Mouse (Mus musculus) forebrain, embryonic 15.5 days (tissue): ENCODE measurements around the gene Colq. TPM values are rescaled to one million over a fixed set of nuclear protein-coding genes. Genes with fewer than 3 reads are reported as not detected.

Experiments
- ATAC-seq: fragments of 200-750 bp; cut with Nextera tagmentation; replicated peaks from 2 replicates; pipeline ENCODE4 v1.8.0; 2017; ENCODE audit warnings: mild to moderate bottlenecking, moderate TSS enrichment, moderate library complexity
- H3K27ac ChIP-seq: fragments of 300-500 bp; sonication (generic); replicated peaks from 2 replicates; pipeline ENCODE4 v1.5.1; 2015; ENCODE audit warnings: mild to moderate bottlenecking, inconsistent platforms
- H3K27me3 ChIP-seq: fragments of 300-500 bp; sonication (generic); 2 replicates; pipeline ENCODE4 v1.6.1; 2015; ENCODE audit warnings: inconsistent platforms
- H3K36me3 ChIP-seq: fragments of 300-500 bp; sonication (generic); 2 replicates; pipeline ENCODE4 v1.6.1; 2015; ENCODE audit warnings: mild to moderate bottlenecking, inconsistent platforms
- H3K4me1 ChIP-seq: fragments of 300-500 bp; sonication (generic); 2 replicates; pipeline ENCODE4 v1.6.1; 2015; ENCODE audit warnings: inconsistent platforms
- H3K4me2 ChIP-seq: fragments of 300-500 bp; sonication (generic); replicated peaks from 2 replicates; pipeline ENCODE4 v1.6.1; 2015; ENCODE audit warnings: mild to moderate bottlenecking, inconsistent platforms
- H3K4me3 ChIP-seq: fragments of 300-500 bp; sonication (generic); 2 replicates; pipeline ENCODE4 v1.5.1; 2015; ENCODE audit warnings: mild to moderate bottlenecking, inconsistent platforms
- H3K9ac ChIP-seq: fragments of 300-500 bp; sonication (generic); replicated peaks from 2 replicates; pipeline ENCODE4 v1.6.1; 2015; ENCODE audit warnings: mild to moderate bottlenecking, inconsistent platforms
- H3K9me3 ChIP-seq: fragments of 300-500 bp; sonication (generic); 2 replicates; pipeline ENCODE4 v1.6.1; 2016; ENCODE audit warnings: inconsistent platforms
- WGBS: fragments of 180-500 bp; shearing (Covaris S2); methylation state at CpG from one replicate; pipeline ENCODE4 v1.1.7; 2015; ENCODE audit warnings: mixed read lengths; 5-methylcytosine and 5-hydroxymethylcytosine counted together
- polyA plus RNA-seq: library from polyadenylated mRNA; unstranded; fragments of >200 nt; fragmentation: Nextera tagmentation; extraction: Ambion mirVana; gene quantifications from 2 replicates; pipeline ENCODE4 v1.2.1, GENCODE M21; 2015

The Colq gene
- polyA plus RNA-seq, 1 experiment from 2014 or later = not detected

DNA sequence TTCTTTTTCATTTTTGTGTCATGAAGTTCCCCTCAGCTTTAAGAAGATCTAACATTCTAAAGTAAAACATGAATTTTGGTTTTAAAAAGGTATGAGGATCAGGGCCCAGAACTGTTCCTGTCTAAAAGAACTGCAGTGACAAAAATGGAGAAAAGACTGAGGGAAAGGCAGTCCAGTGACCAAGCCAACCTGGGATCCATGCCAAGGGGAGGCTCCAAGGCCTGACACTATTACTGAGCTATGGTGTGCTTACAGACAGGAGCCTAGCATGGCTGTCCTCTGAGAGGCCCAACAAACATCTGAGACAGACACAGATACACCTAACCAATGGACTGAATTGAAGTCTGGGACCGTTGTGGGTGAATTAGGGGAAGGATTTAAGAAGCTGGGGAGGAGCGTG, 81.2 kb downstream of the Colq start:
- H3K9me3 ChIP-seq = no peaks in the 10 kb centered on the region
- H3K9ac ChIP-seq = no peak overlapping the region
- H3K4me3 ChIP-seq = no peak overlapping the region
- H3K27ac ChIP-seq = no peak overlapping the region
- WGBS = 93% methylated on average over 2 of the region's 2 CpGs
- no peaks in the 10 kb centered on the region for H3K4me1 ChIP-seq
- no peak for ATAC-seq
- peaks cover 49% of the 10 kb centered on the region for H3K36me3 ChIP-seq
- no peaks in the 10 kb centered on the region for H3K27me3 ChIP-seq
- no peak overlapping the region for H3K4me2 ChIP-seq

DNA sequence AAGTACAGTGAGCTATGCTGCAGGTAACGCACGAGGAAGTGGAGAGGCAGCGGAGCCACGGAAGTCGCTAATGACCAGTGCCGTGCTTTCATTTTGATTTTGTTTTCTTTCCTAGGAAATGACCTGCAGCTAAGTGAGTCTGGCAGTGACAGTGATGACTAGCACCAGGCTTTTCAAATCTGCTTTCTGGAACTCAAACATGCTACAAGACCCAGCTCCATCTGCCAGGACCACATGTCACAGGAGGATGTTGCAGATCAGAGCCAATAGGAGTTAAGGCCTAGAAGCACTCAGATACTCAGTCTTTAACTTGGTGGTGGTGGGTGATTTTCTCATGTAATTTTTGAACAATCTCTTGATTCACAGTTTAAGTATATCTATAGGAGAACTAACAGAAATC, 84.7 kb downstream of the Colq start:
- Histone ChIP-seq H3K4me2 (no peak overlapping the region), H3K4me3 (no peak overlapping the region), H3K27ac (0 out of 2 replicates have a peak overlapping the region, but pooled peaks have one; percentile 12), H3K36me3 (peaks cover 82% of the 10 kb centered on the region), H3K27me3 (no peaks in the 10 kb centered on the region), H3K4me1 (no peaks in the 10 kb centered on the region), H3K9ac (no peak overlapping the region), H3K9me3 (no peaks in the 10 kb centered on the region)
- WGBS = 90% methylated on average over 6 of the region's 6 CpGs
- ATAC-seq = no peak

DNA sequence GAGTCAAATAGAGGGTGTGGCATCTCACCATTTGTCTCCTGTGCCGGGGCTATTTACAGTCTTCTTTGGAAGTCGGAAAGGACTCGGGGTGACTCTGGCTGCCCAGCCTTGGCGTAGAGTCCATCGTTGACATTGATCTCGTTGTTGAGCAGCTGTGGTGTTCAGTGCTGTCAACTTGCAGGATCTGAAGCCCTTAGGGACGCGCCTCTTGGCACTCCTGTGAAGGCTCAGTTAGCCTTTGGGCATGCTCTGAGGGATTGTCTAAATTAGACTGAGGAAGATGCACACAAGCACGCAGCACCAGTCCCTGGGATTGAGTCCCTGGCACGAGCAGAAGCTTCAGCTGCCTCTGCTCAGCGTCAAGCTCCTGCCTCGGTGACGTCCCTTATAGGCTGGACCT, 87.7 kb downstream of the Colq start:
- Histone ChIP-seq H3K4me3 (no peak overlapping the region), H3K4me2 (no peak overlapping the region), H3K9ac (no peak overlapping the region), H3K36me3 (peaks cover 86% of the 10 kb centered on the region), H3K27ac (no peak overlapping the region), H3K9me3 (no peaks in the 10 kb centered on the region), H3K27me3 (no peaks in the 10 kb centered on the region), H3K4me1 (no peaks in the 10 kb centered on the region)
- no peak for ATAC-seq
- WGBS = 94% methylated on average over 13 of the region's 13 CpGs

DNA sequence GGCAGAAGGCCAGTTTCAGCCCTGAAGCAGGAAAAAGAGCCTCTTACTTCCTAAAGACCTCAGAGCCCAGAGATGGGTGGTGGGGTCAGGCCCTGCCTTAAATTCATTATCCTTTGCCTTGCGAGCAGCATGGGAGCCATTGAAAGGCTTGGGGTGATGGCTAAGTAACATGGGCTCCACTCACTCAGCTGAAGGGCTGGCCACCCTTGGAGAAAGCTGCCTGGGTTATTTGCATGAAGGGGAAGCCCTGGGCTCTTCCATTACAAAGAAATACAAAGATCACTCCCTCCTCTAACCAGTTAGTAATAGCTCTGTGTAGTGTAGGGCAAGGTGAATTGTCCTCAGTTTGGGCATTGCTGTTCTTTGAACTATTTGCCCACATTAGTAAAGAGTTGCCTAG, 91.6 kb downstream of the Colq start:
- no peaks in the 10 kb centered on the region for H3K27me3 ChIP-seq
- WGBS = 91% methylated on average over 1 of the region's 1 CpGs

DNA sequence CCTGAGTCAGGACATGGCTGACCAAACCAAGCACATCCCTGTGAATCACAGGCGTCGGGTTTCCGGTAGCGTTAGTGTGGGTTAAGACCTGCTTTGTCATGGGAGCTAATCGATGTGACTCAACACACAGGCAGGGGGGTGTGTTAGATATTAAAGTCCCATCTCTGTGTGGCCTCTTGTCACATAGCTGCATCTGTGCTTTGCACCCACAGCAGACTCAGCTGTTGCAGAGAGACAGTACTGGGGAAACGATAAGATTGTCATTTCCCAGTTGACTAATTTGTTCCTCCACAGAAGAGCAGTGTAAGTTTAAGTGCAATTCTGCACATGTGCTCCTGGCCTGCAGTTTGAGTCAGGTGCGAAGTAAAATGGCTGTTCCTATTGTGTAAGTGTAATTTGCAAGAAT, 94.9 kb downstream of the Colq start:
- Histone ChIP-seq H3K36me3 (peaks cover 38% of the 10 kb centered on the region), H3K9me3 (no peaks in the 10 kb centered on the region), H3K4me1 (peaks cover 38% of the 10 kb centered on the region), H3K4me2 (peak overlapping the region; percentile 73), H3K9ac (peak overlapping the region; percentile 85), H3K27ac (no peak overlapping the region), H3K27me3 (no peaks in the 10 kb centered on the region), H3K4me3 (peak overlapping the region; percentile 75)
- ATAC-seq = no peak
- 59% methylated on average over 7 of the region's 7 CpGs for WGBS

More for the DNA sequence above, 91.6 kb downstream of the Colq start:
- Histone ChIP-seq H3K4me2 (no peak overlapping the region), H3K4me3 (no peak overlapping the region), H3K27ac (no peak overlapping the region), H3K9ac (no peak overlapping the region), H3K9me3 (no peaks in the 10 kb centered on the region), H3K4me1 (peaks cover 19% of the 10 kb centered on the region), H3K36me3 (peaks cover 57% of the 10 kb centered on the region)
- no peak for ATAC-seq

DNA sequence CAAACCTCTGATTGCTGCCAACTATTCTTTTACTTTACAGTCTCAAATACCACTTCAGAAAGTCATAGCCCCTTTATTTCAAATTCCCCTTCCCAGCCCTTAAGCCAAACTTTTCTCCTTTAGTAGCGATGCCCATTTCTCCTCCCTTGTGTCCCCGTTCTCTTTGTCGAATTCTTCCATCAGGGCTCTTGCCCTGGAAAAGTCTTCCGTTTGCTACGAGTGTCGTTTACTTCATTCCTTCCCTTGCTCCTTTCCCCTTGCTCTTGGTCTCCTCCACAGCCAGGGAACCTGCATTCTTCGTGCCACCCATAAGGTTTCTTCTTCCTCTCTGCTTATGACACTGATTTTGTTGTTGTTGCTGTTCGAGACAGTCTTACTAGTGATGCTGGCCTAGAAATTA, 95.6 kb downstream of the Colq start:
- Histone ChIP-seq H3K36me3 (peaks cover 36% of the 10 kb centered on the region), H3K27me3 (no peaks in the 10 kb centered on the region), H3K4me2 (peak overlapping the region; percentile 73), H3K9ac (peak overlapping the region; percentile 85), H3K4me1 (peaks cover 38% of the 10 kb centered on the region), H3K9me3 (no peaks in the 10 kb centered on the region), H3K4me3 (peak overlapping the region; percentile 75), H3K27ac (peak overlapping the region; percentile 88)
- no peak for ATAC-seq
- WGBS = 5% methylated on average over 8 of the region's 8 CpGs

DNA sequence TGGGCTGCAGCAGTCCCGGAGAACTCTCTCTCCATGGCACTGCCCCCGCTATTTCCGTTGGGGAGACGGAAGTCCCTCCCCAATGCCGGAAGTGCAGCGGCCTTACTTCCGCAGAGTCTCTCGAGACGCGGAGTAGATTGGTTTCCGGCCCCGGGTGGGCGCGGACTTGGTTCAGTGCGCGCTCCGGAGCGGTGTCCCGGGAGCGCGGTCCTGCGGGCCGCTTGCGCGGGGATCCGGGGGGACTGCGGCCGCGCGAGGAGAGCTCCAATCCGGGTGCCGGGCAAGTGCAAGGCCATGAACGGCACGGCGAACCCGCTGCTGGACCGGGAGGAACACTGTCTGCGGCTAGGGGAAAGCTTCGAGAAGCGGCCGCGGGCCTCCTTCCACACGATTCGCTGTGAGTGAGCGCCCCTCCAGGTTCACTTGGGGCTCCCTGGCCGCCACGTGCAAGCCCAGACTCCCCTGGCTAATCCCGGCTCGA, 96.1 kb downstream of the Colq start, which contains the start of gene Mettl6:
Gene Mettl6, minus strand, starts transcription at position 66 of the 481 bp plus-strand sequence.
- Histone ChIP-seq H3K4me1 (peaks cover 38% of the 10 kb centered on the region), H3K36me3 (peaks cover 33% of the 10 kb centered on the region), H3K27me3 (no peaks in the 10 kb centered on the region), H3K9ac (peak within 1 kb of the TSS; percentile 85), H3K4me2 (peak within 1 kb of the TSS; percentile 73), H3K27ac (peak within 1 kb of the TSS; percentile 88), H3K9me3 (no peaks in the 10 kb centered on the region), H3K4me3 (peak within 1 kb of the TSS; percentile 75)
- peak; percentile 98 for ATAC-seq
- under 1% methylated on average over 49 of the region's 49 CpGs for WGBS

DNA sequence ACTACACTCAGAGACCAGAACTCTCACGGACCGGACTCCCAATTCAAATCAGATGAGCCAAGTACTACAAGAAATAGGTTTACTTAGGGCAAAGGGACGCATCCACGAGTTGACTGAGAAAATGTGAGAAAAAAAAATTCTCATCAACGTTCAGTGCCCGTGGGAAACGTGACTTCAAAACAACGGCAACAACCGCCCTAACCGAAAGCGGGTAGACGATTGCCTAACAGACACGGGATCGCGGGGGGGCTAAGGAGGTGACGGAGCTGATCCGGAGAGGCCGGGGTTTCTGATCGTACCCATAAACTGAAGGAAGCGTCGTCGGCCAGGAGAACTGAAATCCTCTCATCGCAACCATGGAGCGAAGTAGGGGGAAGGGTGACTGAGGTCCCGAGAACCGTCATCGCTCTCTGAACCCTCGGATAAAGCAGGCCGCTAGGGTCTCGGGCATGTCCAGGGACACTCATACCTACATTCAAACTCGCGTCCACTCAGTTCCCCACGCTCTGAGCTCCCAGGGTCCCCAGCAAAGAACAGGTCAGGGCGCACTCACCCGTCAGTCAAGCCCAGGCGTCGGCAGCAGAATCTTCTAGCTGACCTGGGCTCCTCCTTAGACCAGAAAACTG, 96.7 kb downstream of the Colq start, which contains the start of gene Eaf1:
Gene Eaf1, plus strand, starts transcription at position 51 of the 626 bp plus-strand sequence.
- H3K4me2 ChIP-seq = peak within 1 kb of the TSS; percentile 73
- H3K27ac ChIP-seq = peak within 1 kb of the TSS; percentile 88
- H3K9ac ChIP-seq = peak within 1 kb of the TSS; percentile 85
- peaks cover 31% of the 10 kb centered on the region for H3K36me3 ChIP-seq
- no peak; the same call in none of the 2 replicates for ATAC-seq
- H3K4me1 ChIP-seq = peaks cover 38% of the 10 kb centered on the region
- peak within 1 kb of the TSS; percentile 75 for H3K4me3 ChIP-seq
- WGBS = under 1% methylated on average over 37 of the region's 37 CpGs
- H3K9me3 ChIP-seq = no peaks in the 10 kb centered on the region
- H3K27me3 ChIP-seq = no peaks in the 10 kb centered on the region

DNA sequence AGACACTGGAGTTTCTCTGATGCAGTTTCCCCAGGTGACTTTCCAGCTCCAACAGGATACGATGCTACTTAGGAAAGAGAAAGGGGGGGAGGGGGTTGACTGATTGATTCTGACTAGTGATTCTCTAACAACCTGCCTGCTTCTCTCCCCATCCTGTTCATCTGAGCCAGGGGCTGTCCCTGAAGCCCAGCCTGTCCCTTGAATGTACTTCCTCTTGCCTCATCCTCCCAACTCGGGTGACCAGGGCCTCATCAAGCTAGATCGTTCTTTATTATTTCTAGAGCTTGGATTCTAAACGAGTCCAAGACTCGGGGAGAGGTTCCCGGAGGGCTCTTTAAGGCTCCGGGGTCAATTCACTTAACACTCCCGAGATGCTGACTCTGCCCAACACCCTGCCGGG, 97.2 kb downstream of the Colq start:
- 53% methylated on average over 9 of the region's 9 CpGs for WGBS
- Histone ChIP-seq H3K4me3 (peak overlapping the region; percentile 75), H3K4me2 (peak overlapping the region; percentile 73), H3K27ac (no peak overlapping the region), H3K9ac (peak overlapping the region; percentile 85), H3K27me3 (no peaks in the 10 kb centered on the region), H3K9me3 (no peaks in the 10 kb centered on the region), H3K4me1 (peaks cover 38% of the 10 kb centered on the region), H3K36me3 (peaks cover 31% of the 10 kb centered on the region)
- no peak for ATAC-seq

DNA sequence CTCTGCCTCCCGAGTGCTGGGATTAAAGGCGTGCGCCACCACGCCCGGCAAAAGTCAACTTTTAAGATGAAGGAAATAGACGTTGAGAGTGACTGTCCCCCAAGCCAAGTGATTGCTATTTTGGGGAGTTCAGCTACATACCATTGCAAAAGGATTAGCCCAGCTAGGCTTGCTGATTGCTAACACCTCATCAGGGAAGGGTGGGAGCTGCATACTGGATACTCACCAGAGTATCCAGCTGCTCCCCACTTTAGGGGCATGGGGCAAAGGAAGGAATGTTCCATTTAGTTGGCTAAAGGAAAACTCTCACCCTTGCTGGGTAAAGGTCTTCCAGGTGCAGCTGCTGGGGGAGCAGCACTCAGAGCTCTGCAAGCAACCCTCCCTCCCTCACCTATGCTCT, 103.1 kb downstream of the Colq start:
- H3K4me2 ChIP-seq = no peak overlapping the region
- peaks cover 7% of the 10 kb centered on the region for H3K4me1 ChIP-seq
- H3K9ac ChIP-seq = no peak overlapping the region
- H3K27ac ChIP-seq = no peak overlapping the region
- no peak for ATAC-seq
- H3K4me3 ChIP-seq = no peak overlapping the region
- peaks cover 73% of the 10 kb centered on the region for H3K36me3 ChIP-seq
- H3K27me3 ChIP-seq = no peaks in the 10 kb centered on the region
- WGBS = 98% methylated on average over 6 of the region's 6 CpGs
- no peaks in the 10 kb centered on the region for H3K9me3 ChIP-seq

DNA sequence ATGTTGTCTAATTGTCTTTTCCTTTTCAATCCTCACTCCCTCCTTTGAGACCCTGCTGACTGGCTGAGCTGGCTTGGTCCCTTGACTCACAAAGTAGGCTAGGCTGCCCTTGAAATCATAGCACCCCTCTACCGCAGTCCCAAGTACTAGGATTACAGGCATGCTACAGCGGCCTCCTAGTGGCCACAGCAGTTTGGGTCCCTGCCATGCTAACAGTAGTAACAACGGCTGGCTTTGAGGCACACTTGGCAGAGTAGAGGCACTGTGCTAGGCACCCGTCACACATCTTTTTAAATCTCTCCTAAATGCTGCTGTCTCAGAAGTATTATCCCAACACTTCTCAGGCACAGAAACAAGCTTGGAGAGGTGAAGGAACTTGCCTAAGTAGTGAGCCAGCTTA, 104.7 kb downstream of the Colq start:
- Histone ChIP-seq H3K4me2 (no peak overlapping the region), H3K36me3 (peaks cover 77% of the 10 kb centered on the region), H3K4me3 (no peak overlapping the region), H3K27me3 (no peaks in the 10 kb centered on the region), H3K9me3 (no peaks in the 10 kb centered on the region), H3K4me1 (no peaks in the 10 kb centered on the region), H3K27ac (no peak overlapping the region), H3K9ac (no peak overlapping the region)
- WGBS = 87% methylated on average over 4 of the region's 4 CpGs
- no peak for ATAC-seq

DNA sequence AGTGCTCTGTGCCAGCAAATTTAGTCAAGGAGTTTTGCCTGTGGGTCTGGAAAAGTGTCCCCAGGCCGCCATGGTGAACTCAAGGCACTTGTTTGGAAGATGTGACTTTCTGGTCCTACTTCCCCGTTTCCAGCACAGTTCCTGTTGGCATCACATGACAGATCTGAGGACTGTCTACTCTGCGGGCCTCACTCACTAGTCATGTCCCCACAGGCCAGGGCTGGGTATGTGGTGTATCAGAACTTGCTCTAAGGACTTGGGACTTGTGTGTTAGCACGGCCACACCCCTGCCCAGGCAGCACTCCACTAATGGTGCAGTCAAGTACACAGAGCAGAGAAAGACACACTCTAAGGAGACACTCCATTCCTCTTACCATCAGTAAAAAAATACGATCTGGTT, 108.7 kb downstream of the Colq start:
- H3K4me3 ChIP-seq = no peak overlapping the region
- H3K36me3 ChIP-seq = peaks cover 82% of the 10 kb centered on the region
- H3K9me3 ChIP-seq = no peaks in the 10 kb centered on the region
- H3K4me2 ChIP-seq = no peak overlapping the region
- no peaks in the 10 kb centered on the region for H3K4me1 ChIP-seq
- H3K9ac ChIP-seq = no peak overlapping the region
- H3K27me3 ChIP-seq = no peaks in the 10 kb centered on the region
- no peak overlapping the region for H3K27ac ChIP-seq
- no peak for ATAC-seq
- 86% methylated on average over 5 of the region's 5 CpGs for WGBS

DNA sequence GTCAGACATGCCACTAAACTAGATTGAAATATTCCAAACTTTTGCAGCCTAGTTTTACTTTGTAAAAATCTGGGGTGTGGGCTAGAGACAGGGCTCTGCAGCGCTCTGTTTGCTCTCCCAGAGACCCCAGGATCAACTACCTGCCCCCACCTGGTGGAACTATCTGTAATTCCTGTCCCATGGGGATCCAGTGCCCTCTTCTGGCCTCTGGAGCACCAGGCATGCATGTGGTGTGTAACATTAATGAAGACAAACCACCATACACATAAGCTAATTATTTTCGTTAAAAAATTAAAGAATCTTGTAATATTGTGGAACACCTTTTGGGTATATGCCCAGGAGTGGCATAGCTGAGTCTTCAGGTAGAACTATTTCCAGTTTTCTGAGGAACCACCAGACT, 117.8 kb downstream of the Colq start:
- H3K4me1 ChIP-seq = no peaks in the 10 kb centered on the region
- H3K4me2 ChIP-seq = no peak overlapping the region
- H3K27ac ChIP-seq = no peak overlapping the region
- ATAC-seq = no peak
- no peaks in the 10 kb centered on the region for H3K27me3 ChIP-seq
- 83% methylated on average over 2 of the region's 2 CpGs for WGBS
- H3K4me3 ChIP-seq = no peak overlapping the region
- no peak overlapping the region for H3K9ac ChIP-seq
- no peaks in the 10 kb centered on the region for H3K9me3 ChIP-seq
- H3K36me3 ChIP-seq = peaks cover 3% of the 10 kb centered on the region; the same call in 1 of the 2 replicates
